Mouse (Mus musculus) small intestine, adult 2 months (tissue): Measurements from ENCODE around the gene Tbxa2r. TPM values are rescaled to one million over a fixed set of nuclear protein-coding genes. Genes with fewer than 3 reads are reported as not detected.

ENCODE experiments used
- H3K27ac ChIP-seq: fragments of 200-500 bp; 2 replicates; pipeline ENCODE4 v1.5.1; 2012; ENCODE audit warnings: low read depth, low read length, control low read depth, inconsistent platforms; ENCODE audit not compliant: insufficient read depth
- H3K27me3 ChIP-seq: fragments of 200-500 bp; 2 replicates; pipeline ENCODE4 v1.6.1; 2012; ENCODE audit warnings: mild to moderate bottlenecking, moderate library complexity, low read length, inconsistent platforms; ENCODE audit not compliant: control insufficient read depth, insufficient read depth
- H3K36me3 ChIP-seq: fragments of 200-500 bp; 2 replicates; pipeline ENCODE4 v1.6.1; 2012; ENCODE audit warnings: mild to moderate bottlenecking, low read length, control low read depth, inconsistent platforms; ENCODE audit not compliant: control insufficient read depth, insufficient read depth
- H3K4me1 ChIP-seq: fragments of 200-500 bp; 2 replicates; pipeline ENCODE4 v1.6.1; 2012; ENCODE audit warnings: low read length, inconsistent platforms, mixed read lengths; ENCODE audit not compliant: control insufficient read depth, insufficient read depth, insufficient read length
- H3K4me3 ChIP-seq: fragments of 200-500 bp; 2 replicates; pipeline ENCODE4 v1.5.1; 2012; ENCODE audit warnings: low read depth, mild to moderate bottlenecking, control low read depth, inconsistent platforms, low read length, moderate library complexity
- CTCF ChIP-seq: fragments of 200-500 bp; IDR thresholded peaks from 2 replicates; pipeline ENCODE4 v1.5.1; 2012; ENCODE audit warnings: low read depth, mild to moderate bottlenecking, control low read depth, inconsistent platforms, low read length, moderate library complexity, mixed read lengths; ENCODE audit not compliant: insufficient replicate concordance, insufficient read length; ENCODE audit errors: extremely low read depth
- POLR2A ChIP-seq: fragments of 200-500 bp; IDR thresholded peaks from 2 replicates; pipeline ENCODE4 v1.6.1; 2012; ENCODE audit warnings: low read depth, mild to moderate bottlenecking, control low read depth, inconsistent platforms, low read length, moderate library complexity
- WGBS: fragments of 180-500 bp; shearing (Covaris S2); methylation state at CpG from one replicate; pipeline ENCODE4 v1.1.7; 2018; 5-methylcytosine and 5-hydroxymethylcytosine counted together
- polyA plus RNA-seq: library from polyadenylated mRNA; depleted of rRNA; stranded (reverse); fragments of >200 nt; gene quantifications from 2 replicates; pipeline ENCODE4 v1.2.3, GENCODE M21; 2012; rRNA removed

Tbxa2r gene
- polyA plus RNA-seq, 1 experiment = 10.2 TPM

GRCm38 (mm10) chr10:81379183-81379553 lies 50.6 kb downstream of the Tbxa2r start:
- H3K27ac ChIP-seq = peak overlapping the region; percentile 18; the same call in 1 of the 2 replicates
- 55% methylated on average over 3 of the region's 3 CpGs for WGBS

GRCm38 (mm10) chr10:81379809-81380378 lies 51.4 kb downstream of the Tbxa2r start:
- Histone ChIP-seq H3K4me1 (peaks cover 22% of the 10 kb centered on the region; the same call in 1 of the 2 replicates), H3K4me3 (no peak overlapping the region), H3K27me3 (no peaks in the 10 kb centered on the region), H3K27ac (no peak overlapping the region), H3K36me3 (0 out of 2 replicates have a peak, but pooled peaks cover 2% of the 10 kb centered on the region)
- TF ChIP-seq POLR2A = no peak
- no peak for TF ChIP-seq CTCF
- 80% methylated on average over 6 of the region's 6 CpGs for WGBS

More at GRCm38 (mm10) chr10:81379183-81379553, 50.6 kb downstream of the Tbxa2r start:
- H3K4me1 ChIP-seq = peaks cover 21% of the 10 kb centered on the region; the same call in 1 of the 2 replicates
- H3K36me3 ChIP-seq = 0 out of 2 replicates have a peak, but pooled peaks cover 2% of the 10 kb centered on the region
- TF ChIP-seq CTCF (no peak), POLR2A (no peak)
- H3K4me3 ChIP-seq = peak overlapping the region; percentile 80
- H3K27me3 ChIP-seq = no peaks in the 10 kb centered on the region

GRCm38 (mm10) chr10:81382039-81382438 lies 53.5 kb downstream of the Tbxa2r start:
- 15% methylated on average over 5 of the region's 5 CpGs for WGBS
- Histone ChIP-seq H3K4me1 (peaks cover 24% of the 10 kb centered on the region), H3K36me3 (peaks cover 7% of the 10 kb centered on the region; the same call in 1 of the 2 replicates), H3K27ac (peak overlapping the region; percentile 24), H3K27me3 (no peaks in the 10 kb centered on the region), H3K4me3 (no peak overlapping the region)
- no peak for TF ChIP-seq CTCF
- TF ChIP-seq POLR2A = no peak

- peaks cover 21% of the 10 kb centered on the region; the same call in 1 of the 2 replicates for H3K36me3 ChIP-seq
- TF ChIP-seq POLR2A (peak; percentile 71; the same call in 1 of the 2 replicates), CTCF (no peak)
- WGBS = 5% methylated on average over 54 of the region's 54 CpGs
Observed at GRCm38 (mm10) chr10:81383802-81384604, 55.5 kb downstream of the Tbxa2r start, which contains the start of the genes Dohh and Gm48551. Dohh (plus strand) TSS chr10:81384428. Gm48551 (plus strand) TSS chr10:81384466.

GRCm38 (mm10) chr10:81384605-81384982 lies 56.1 kb downstream of the Tbxa2r start:
- WGBS = 0% methylated on average over 19 of the region's 19 CpGs
- Histone ChIP-seq H3K4me1 (peaks cover 21% of the 10 kb centered on the region), H3K4me3 (peak overlapping the region; percentile 68), H3K36me3 (peaks cover 21% of the 10 kb centered on the region; the same call in 1 of the 2 replicates), H3K27me3 (no peaks in the 10 kb centered on the region), H3K27ac (0 out of 2 replicates have a peak overlapping the region, but pooled peaks have one; percentile 0)
- TF ChIP-seq POLR2A (no peak), CTCF (no peak)

More at GRCm38 (mm10) chr10:81383802-81384604, 55.5 kb downstream of the Tbxa2r start, which contains the start of the genes Dohh and Gm48551:
- Histone ChIP-seq H3K4me1 (peaks cover 20% of the 10 kb centered on the region), H3K27me3 (no peaks in the 10 kb centered on the region), H3K4me3 (peak within 1 kb of the TSS; percentile 68), H3K27ac (0 out of 2 replicates have a peak within 1 kb of the TSS, but pooled peaks have one; percentile 38)

Other genes with a start within 250 kb of the Tbxa2r start
- gene Creb3l3, start 229.9 kb upstream of the Tbxa2r start, polyA plus RNA-seq = 163 and 498 TPM in 2 replicates
- 214 and 554 TPM in 2 replicates for gene Map2k2, start 222.8 kb upstream of the Tbxa2r start, polyA plus RNA-seq
- gene Zbtb7a, start 193.5 kb upstream of the Tbxa2r start, polyA plus RNA-seq = 94.8 and 187 TPM in 2 replicates
- 29.1 and 53.3 TPM in 2 replicates for gene Pias4, start 160.8 kb upstream of the Tbxa2r start, polyA plus RNA-seq
- 755 and 1,606 TPM in 2 replicates for gene Eef2, start 152.1 kb upstream of the Tbxa2r start, polyA plus RNA-seq
- gene Dapk3, start 145.7 kb upstream of the Tbxa2r start, polyA plus RNA-seq = 102 and 228 TPM in 2 replicates
- gene 4930442H23Rik, start 144.9 kb upstream of the Tbxa2r start, polyA plus RNA-seq = not detected in 2 replicates
- gene Nmrk2, start 126.7 kb upstream of the Tbxa2r start, polyA plus RNA-seq = not detected in 2 replicates
- gene Atcay, start 97.9 kb upstream of the Tbxa2r start, polyA plus RNA-seq = 0.53 and 0.60 TPM in 2 replicates
- 4.9 and 14.2 TPM in 2 replicates for gene Zfr2, start 95.6 kb upstream of the Tbxa2r start, polyA plus RNA-seq
- gene Matk, start 75.8 kb upstream of the Tbxa2r start, polyA plus RNA-seq = 6.8 and 13.0 TPM in 2 replicates
- 104 and 169 TPM in 2 replicates for gene Mrpl54, start 61.8 kb upstream of the Tbxa2r start, polyA plus RNA-seq
- 100 and 207 TPM in 2 replicates for gene Apba3, start 61.8 kb upstream of the Tbxa2r start, polyA plus RNA-seq
- gene Tjp3, start 37.1 kb upstream of the Tbxa2r start, polyA plus RNA-seq = 124 and 239 TPM in 2 replicates
- 26.1 and 50.8 TPM in 2 replicates for gene Pip5k1c, start 35.8 kb upstream of the Tbxa2r start, polyA plus RNA-seq
- 16.6 and 29.2 TPM in 2 replicates for gene Cactin, start 7.6 kb upstream of the Tbxa2r start, polyA plus RNA-seq
- gene Gipc3, start 14.5 kb downstream of the Tbxa2r start, polyA plus RNA-seq = 0.67 and 1.2 TPM in 2 replicates
- 86.8 and 196 TPM in 2 replicates for gene Hmg20b, start 21.7 kb downstream of the Tbxa2r start, polyA plus RNA-seq
- gene Mfsd12, start 28.8 kb downstream of the Tbxa2r start, polyA plus RNA-seq = 14.6 and 22.7 TPM in 2 replicates
- gene 4930404N11Rik, start 37.1 kb downstream of the Tbxa2r start, polyA plus RNA-seq = 7.4 and 20.5 TPM in 2 replicates
- gene Fzr1, start 49.8 kb downstream of the Tbxa2r start, polyA plus RNA-seq = 70.5 and 132 TPM in 2 replicates
- gene Dohh, start 55.7 kb downstream of the Tbxa2r start, polyA plus RNA-seq = 86.8 and 113 TPM in 2 replicates
- gene Gm48551, start 55.7 kb downstream of the Tbxa2r start, polyA plus RNA-seq = 1.8 and 4.8 TPM in 2 replicates
- gene Gm48552, start 60.3 kb downstream of the Tbxa2r start, polyA plus RNA-seq = 2.9 and 5.0 TPM in 2 replicates
- 2,702 and 6,898 TPM in 2 replicates for gene Smim24, start 64.3 kb downstream of the Tbxa2r start, polyA plus RNA-seq
- gene Nfic, start 126.9 kb downstream of the Tbxa2r start, polyA plus RNA-seq = 15.5 and 19.4 TPM in 2 replicates
- gene Celf5, start 154.0 kb downstream of the Tbxa2r start, polyA plus RNA-seq = 1.1 and 3.3 TPM in 2 replicates
- 196 and 354 TPM in 2 replicates for gene Ncln, start 167.7 kb downstream of the Tbxa2r start, polyA plus RNA-seq
- gene S1pr4, start 171.4 kb downstream of the Tbxa2r start, polyA plus RNA-seq = 4.0 and 5.6 TPM in 2 replicates
- gene Gna15, start 195.5 kb downstream of the Tbxa2r start, polyA plus RNA-seq = 1.5 and 3.0 TPM in 2 replicates
- gene Gna11, start 216.5 kb downstream of the Tbxa2r start, polyA plus RNA-seq = 318 and 828 TPM in 2 replicates
- gene Aes, start 230.8 kb downstream of the Tbxa2r start, polyA plus RNA-seq = 1,054 and 3,003 TPM in 2 replicates
- gene Tle2, start 245.8 kb downstream of the Tbxa2r start, polyA plus RNA-seq = 17.8 and 20.4 TPM in 2 replicates